Mouse (Mus musculus): ENCODE measurements around the gene Cryba2.

Cryba2 gene

DNA sequence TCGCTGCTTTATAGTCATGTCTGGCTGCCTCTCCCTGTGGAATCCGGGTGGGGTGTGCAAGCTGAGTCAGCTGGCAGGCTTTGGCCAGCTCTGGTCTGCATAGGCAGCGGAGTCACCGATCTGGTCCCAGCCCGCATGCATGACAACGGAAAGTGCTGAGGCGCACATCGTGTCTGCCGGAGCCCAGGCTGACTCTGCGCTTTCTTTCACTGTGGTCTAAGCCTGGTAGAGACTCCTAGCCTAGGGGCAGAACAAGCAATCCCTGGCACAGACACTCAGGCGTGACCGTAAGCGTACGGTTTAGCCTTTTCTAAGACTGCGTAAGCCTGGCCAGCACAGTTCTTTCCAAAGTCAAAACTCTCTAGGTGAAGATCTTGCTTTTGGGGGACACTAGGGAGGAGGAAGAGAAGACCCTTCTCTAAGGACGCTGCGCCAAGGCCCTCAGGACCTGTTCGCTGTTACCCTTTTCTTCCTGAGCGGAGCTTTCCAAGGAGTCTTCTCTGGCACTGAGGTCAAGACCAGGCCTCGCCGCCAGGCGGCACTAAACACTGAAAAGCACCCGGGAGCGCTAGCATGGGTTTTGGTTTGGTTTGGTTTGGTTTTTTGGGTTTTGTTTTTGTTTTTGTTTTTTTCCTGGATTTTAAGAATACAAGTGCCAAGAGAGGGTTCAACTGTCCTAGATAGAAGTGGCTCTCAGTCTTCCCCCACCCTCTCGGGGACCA, at the start of gene Cryba2:
Gene Cryba2, minus strand, starts transcription at position 10 of the 722 bp plus-strand sequence.
- peak; percentile 51 for DNase-seq

DNA sequence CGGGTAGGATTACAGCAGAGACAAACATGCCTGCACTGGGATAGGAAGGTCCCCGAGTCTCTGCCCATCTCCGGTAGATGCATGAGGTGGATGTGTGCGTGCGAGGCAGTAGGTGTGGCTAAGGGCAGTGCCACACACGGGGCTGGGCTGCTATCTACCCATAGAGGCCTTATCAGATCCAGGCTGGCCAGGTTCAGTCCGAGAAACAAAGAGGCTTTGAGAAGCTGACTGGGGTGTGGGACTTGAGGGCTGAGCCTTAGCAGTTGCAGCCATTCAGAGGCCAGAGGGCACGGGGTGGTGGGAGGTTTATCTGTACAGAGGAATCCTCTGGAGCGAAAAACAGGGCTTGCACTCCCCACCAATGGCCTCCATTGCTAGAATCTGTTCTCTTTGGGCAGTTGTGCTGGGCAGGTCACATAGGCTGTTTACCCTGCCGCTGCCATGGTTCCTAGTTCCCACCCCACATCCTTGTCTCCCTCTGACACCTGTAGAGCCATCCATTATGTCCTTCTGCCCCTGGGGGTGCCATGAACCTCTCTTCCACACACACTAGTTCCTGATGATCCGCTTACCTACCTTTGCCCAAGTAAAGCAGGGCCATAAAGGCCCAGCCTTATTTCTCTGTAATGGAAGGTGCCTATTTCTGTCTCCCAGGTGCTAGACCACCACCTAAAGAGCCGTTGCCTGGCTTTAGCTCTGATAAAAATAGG, 48.9 kb upstream of the Cryba2 start:
- no peak for DNase-seq

DNA sequence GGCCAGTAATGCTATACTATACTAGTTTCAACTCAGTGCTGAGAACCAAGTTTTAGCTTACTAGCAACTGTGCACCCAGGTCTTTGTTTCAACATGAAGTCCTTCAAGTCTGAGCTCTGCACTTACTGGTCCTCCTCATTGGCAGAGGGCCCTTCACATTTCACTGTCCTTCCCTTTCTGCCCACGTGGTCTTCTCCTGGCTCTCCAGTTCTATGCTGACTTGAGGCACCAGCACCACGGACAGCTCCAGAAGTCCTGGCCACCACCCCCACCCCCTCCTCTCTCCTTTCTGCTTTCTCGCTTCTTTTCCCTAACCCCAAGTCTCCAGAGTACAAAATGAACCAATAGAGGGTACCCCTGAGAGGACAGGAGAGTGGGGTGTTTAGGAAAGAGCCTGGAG, 46.8 kb upstream of the Cryba2 start:
- DNase-seq = no peak

GRCm38 (mm10) chr1:74936221-74936830, 43.4 kb upstream of the Cryba2 start:
- no peak for DNase-seq

DNA sequence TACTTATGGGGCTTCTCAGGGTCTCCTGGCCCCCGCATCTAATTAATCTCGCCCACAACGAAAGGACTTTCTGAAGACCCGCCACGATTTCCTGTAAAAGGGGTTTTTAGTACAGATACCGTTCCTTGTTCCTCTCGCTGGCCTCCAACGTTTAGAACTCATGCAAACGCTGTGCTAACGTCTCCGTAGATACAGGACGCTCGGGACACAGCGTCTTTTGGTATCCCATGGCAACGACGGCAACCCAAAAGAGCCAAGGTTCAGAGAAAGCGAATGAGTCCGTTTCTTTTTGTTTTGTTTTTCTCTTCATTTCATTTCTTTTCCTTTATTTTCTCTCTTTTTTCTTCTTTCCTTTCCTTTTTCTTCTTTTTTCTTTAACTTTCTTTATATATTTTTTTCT, 42.5 kb upstream of the Cryba2 start, which contains the start of gene Cfap65:
Gene Cfap65, minus strand, starts transcription at position 198 of the 400 bp plus-strand sequence.
- DNase-seq = no peak

- no peak for DNase-seq
These were observed 34.8 kb upstream of the Cryba2 start for GRCm38 (mm10) chr1:74927621-74928296.

GRCm38 (mm10) chr1:74926721-74927120, 33.8 kb upstream of the Cryba2 start:
- DNase-seq = peak; percentile 63

DNA sequence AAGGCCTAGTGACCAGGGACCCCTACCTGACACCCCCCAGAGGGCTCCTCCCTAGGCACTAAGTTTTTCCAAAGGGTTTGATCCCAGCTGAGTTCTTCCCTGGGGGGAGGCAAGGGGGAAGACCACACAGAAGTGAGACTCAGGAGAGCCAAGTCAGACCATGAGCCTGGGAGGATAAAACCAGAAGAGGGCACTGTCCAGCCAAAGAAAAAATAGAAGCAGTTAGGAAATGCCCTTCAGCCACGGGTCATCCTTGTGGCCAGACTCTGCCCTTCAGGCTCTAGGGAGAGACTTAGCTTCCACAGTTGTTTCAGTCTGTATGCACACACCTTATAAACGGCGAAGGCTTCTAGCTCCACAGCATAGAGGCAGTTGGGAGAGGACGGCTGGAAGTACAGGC, 31.5 kb upstream of the Cryba2 start:
- no peak for DNase-seq

DNA sequence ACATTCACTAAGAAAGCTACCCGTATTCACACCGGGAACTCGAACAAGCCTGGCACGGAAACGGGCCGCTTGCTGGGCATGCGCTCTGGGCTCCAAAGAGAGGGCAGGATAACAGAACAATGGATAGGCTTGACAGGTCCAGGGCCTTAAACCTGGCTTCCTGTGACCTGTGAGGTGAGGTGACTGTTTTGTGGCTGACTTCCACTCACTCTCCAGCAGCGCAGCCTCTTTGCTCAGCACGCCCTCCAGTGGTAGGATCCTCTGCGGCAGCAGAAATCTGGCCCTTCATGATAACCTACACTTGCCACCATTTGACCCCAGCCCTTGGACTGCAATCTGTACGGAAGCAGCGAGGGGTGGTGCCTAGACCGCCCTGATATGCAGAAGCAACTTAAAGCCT, 22.8 kb upstream of the Cryba2 start:
- DNase-seq = peak; percentile 31

- DNase-seq = no peak
These were observed 9.2 kb upstream of the Cryba2 start for GRCm38 (mm10) chr1:74902191-74902590.

DNA sequence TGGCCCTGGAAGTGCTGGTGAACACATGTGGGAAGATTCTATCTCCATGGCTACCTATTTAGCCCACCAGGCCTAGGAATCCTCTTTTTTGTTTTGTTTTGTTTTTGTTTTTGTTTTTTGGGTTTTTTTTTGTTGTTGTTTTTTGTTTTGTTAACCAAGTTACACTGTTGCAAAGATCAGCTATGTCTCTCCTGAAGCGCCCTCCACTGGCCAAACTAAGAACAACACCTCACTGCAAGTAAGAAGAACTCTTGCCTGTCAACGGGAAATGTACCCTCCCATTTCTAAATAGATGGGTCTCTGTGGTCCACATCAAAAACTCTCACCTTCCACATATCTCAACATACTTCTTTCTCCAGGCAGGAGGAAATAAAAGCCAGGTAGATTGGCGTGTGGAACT, 8.7 kb upstream of the Cryba2 start:
- DNase-seq = peak; percentile 66

GRCm38 (mm10) chr1:74900341-74901285, 7.7 kb upstream of the Cryba2 start:
- DNase-seq = peak; percentile 74

GRCm38 (mm10) chr1:74898656-74899431, 5.9 kb upstream of the Cryba2 start:
- DNase-seq = no peak

DNA sequence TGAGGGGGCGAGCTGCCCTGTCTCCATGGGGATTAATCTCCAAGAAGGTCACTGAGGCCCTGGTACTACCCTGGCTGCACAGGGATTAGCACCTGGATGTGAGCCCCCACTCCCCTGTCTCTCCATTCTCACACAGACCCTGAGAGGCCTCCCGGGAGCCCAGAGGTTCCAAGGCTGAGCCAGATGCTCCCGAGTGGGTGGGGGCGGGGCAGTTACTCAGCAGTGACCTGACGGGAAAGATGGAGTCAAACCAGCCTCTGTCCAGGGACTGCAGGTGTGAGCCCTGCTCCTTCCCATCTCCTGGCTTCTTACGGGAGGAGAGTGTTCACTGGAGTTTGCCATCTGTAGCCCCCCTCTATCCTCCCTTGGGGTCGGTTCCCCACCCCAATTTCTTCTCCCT, 5.0 kb upstream of the Cryba2 start:
- DNase-seq = no peak

GRCm38 (mm10) chr1:74894966-74895365, 2.0 kb upstream of the Cryba2 start:
- peak; percentile 59 for DNase-seq

- no peak for DNase-seq
These were observed 401 bp downstream of the Cryba2 start for GRCm38 (mm10) chr1:74892351-74893133.

DNA sequence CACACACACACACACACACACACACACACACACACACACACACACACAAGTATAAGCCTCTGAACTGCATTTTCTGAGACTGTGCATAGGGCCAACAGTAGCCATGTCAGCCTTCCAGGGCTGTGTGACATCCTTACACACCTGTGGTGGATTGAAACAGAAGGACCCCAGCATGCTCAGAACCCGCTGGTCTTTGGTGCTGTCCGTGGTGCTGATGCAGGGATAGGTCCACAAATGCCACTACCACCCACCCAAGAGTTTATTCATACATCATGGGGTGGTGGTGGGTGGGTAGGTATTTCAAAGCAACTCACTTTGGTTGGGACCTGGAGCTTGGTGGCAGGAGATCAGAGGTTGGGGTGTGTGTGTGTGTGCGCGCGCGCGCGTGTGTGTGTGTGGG, 1.4 kb downstream of the Cryba2 start:
- DNase-seq = peak; percentile 51

DNA sequence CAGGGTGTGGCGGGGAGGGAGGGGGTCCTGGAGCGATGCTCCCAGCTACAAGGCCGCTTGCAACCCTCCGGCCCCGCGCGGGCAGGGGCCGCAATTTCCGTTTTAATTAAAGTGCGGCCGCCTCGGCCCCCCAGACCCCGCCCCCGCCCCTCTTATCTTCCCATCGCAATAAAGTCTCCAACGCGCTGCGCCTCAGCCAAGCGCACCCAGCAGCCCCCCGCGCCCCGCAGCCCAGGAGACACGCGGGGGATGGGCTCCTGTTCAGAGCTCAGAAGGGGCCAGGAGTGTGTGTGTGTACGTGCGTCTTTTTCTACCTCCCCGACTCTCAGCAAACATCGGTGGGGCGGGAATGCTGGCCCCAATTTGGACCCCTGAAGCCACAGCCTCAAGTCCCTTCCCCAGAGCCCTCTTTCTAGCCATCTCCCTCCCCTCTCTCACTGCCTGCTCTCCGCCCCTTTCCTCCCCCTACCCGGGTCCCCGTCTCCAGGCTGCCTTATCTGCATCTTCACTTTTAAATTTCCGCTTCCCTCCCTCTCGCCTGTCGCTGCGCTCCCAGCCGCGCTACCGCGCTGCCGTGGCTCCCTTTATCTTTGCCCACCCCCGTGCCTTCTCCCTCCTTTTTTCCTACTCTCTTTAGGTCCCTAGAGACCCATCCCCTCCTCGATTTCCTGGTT, 7.4 kb downstream of the Cryba2 start, which contains the start of gene Fev:
Gene Fev, minus strand, starts transcription at position 51 of the 674 bp plus-strand sequence.
- DNase-seq = no peak

GRCm38 (mm10) chr1:74884196-74885141, 8.5 kb downstream of the Cryba2 start:
- DNase-seq = no peak
